Mouse (Mus musculus) embryo, embryonic 11 days (tissue): ENCODE measurements around the gene Gm17409.
A peak's percentile ranks its signal among the peaks of the same experiment; 100 is the strongest.

Experiments
- DNase-seq: peaks from one replicate; pipeline ENCODE4 v3.0.0-alpha.2; 2015

Gene Gm17409

DNA sequence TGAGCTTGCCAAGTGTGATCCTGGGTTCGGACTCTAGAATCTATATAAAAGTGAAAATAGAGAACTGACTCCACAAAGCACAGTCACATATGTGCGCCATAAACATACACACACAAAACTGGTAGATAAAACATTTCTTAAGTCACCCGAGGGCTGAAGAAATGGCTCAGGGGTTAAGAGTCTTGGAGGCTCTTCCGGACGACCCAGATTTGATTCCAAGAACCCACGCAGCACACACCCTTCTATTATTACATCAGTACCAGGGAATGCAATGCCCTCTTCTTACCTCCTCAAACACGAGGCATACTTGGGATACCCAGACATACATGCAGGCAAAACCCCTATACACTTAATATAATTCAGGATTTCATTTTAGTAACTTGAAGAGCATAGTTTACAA lies at the start of gene Gm17409:
Gene Gm17409, plus strand, starts transcription at position 301 of the 400 bp plus-strand sequence.
- no peak for DNase-seq

DNA sequence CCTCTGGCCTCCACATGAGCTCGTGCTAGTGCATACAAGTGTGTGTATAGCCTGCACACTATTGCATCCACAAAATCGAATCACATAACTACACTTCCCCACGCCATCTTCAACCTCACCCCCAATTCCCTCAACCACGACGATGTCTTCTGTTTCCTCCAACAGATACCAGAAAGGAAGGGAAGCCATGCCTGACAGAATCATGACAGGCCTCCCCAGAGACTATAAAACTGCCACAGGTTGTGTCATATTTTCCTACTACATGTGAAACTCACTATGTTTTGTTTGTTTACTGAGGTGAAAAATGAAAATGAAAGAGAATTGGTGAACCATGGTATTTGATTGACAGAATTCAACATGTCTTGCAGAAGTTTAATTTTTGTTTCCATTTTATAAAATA lies 46.6 kb upstream of the Gm17409 start:
- no peak for DNase-seq

DNA sequence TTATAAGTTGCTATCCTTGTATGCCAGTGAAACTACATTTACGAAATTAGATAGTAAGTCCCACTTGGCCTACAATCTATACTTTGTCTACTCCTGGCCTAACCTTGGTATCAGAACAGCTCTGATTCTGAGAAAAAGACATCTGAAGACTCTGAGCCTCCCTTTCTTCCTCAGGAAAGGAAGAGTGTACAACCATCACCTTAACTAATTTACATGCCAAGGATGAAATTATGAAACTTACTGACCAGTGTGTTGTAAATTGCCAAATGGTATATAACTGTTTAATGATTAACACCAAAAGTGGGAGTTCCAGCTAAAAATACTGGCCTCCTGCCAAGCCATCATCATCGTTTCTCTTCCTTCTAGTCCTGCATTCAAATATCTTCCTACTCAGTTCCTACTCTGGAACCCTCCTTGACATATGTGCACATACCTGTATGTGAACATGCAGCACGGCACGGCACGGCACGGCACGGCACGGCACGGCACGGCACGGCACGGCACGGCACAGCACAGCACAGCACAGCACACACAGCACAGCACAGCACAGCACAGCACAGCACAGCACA lies 44.4 kb upstream of the Gm17409 start:
- no peak for DNase-seq

DNA sequence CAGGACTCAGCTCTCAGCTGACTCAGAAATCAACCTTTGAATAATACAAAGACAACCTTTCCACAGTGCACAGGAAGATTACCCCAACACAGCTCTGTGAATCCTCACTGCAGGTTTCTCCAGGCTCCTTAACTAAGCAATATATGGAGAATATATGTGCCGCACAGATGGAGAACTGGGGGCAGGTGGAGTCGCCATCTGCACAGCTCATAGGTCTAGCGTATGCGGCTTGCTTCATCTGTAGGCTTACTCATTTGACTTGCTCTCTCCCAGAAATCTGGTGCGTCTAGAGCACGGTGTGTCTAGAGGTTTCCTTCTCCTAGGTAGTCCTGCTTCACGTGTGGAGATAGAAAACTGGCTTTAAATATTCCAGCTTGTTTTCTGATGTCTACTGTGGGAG lies 37.7 kb upstream of the Gm17409 start:
- DNase-seq, result no peak

DNA sequence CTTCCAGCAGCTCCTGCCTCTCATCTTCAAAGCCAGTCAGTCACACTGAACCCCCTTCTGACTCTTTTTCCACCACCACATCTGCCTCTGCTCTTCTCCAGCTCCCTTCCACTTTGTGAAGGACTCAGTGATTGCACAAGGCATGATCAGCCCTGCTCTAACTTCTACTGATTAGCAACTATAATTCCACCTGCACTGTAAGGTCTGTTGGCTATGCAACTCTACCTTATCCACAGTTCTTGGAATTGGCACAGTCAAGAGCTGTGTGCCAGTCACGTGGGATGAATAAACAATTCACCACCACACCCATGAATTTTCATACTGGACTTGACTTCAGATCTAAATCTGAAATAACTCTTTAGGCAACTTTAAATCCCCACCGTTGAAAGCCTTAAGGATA lies 36.6 kb upstream of the Gm17409 start:
- DNase-seq, result no peak

DNA sequence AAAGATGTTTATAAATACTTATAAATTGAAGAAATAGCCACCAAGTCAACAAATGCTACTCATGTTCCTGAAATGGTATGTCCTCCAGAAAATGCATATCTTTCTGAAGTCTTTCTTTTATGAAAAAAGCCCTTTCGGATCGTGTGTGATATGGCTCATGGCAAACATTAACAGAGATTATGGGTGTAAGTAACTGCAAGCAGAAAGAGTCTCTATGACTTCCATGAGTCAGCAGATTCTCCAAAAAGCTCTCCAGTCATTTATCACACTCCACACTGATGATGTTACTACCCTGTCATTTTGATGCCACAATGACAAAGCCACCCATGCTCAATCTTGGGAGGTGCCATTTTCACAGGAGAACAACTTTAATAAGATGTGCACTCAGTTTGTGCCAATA lies 35.5 kb upstream of the Gm17409 start:
- no peak for DNase-seq

DNA sequence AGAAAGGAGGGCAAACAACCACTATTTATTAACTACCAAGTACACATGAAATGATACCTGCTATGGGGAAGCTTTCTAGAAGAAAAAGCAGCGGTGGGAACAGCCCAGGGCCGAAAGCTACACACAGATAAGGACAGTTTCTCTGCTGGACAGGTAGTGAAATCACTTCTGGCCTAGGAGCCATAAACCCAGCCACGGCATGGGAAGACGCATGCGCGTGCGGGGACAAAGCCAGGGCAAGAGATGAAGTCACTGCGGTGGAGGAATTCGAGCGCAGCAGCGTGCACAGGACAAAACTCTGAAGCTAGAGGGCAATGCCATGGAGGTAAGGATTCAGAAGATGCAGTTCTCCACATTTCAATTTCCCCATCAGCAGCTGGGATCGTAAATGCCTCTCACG lies 34.4 kb upstream of the Gm17409 start:
- no peak for DNase-seq

DNA sequence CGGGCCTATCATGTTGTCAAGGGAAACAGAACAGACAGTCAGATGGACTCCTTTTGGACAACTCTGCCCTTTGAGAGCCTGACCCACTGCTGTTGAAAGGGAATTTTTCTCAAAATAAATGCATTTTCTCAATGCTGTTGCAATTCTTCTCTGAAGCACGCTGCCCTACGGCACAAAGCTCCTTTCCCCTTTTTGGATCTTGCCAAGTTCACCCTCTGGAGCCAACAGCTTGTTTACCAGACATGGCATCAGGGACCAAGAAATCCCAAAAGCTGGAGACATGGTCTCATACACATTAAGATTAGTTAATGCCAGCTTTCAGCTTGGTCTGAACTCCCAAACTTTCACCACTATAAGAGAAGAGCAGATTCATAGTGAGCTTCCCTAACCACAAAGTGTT lies 33.0 kb upstream of the Gm17409 start:
- no peak for DNase-seq

DNA sequence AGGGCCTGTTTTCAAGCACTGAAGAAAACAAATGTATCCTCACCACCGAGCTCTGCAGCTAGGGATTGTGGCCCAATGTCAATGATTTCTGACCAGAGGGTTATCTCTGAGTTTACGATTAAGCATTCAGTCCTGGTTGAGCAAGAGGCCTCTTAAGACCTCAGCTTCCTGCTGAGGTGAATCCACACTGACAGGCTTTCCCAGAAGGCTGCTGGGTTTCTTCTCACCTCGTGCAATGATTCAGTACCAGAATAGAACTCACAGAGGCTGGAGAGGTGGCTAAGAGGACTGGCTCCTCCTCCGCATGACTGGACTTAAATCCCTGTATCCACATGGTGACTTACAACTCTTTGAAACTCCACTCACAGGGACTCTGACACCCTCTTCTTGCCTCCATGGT lies 26.8 kb upstream of the Gm17409 start:
- DNase-seq, result no peak

DNA sequence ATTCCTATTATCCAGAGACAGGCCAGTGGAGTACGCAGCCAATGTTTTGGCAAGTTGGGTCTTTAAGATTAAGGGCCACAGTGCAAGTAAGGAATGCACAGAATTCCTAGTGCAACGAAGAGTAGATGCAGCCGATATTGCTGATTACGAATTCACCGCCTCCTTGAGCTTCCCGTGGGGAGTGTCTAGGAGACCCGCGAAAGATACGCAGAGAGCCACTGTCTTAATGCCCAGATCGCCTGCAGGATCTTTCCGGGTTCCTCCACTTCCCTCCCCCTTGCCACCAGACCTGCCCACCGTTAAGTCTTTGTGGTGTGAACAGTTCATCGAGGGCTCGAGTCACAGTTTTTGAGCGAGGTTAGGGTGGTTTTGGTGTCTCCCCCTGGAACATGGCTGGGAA lies 22.9 kb upstream of the Gm17409 start:
- no peak for DNase-seq

DNA sequence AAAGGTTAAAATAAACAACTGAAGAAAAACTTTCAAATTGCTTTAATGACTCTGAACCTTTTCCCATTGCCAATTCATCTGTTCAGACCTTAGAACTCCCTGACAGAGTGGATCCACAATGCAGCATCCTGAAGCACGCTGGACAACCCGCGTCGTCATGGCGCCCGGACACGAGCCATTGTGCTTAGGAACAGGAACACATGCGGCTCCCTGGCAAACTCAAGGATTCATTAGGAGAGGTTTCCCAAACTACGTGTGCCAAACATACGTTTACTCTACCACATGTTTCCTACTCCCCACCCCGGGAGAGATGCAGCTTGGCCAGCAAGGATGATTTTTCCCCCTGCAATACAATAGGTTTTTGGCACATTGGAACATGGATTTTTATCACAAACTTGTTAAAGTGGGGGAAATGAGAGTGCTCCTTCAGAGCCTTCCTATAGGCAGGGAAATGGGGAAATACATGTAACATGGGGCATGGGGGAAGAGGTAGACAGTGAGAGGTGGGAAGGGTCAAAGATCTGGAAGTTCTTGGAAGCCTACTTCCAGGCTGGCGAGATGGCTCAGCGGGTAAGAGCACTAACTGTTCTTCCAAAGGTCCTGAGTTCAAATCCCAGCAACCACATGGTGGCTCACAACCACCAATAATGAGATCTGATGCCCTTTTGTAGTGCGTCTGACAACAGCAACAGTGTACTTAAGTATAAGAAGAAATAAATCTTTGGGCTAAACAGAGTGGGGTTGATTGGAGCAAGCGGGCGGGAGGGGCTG lies 15.6 kb upstream of the Gm17409 start:
- no peak for DNase-seq

DNA sequence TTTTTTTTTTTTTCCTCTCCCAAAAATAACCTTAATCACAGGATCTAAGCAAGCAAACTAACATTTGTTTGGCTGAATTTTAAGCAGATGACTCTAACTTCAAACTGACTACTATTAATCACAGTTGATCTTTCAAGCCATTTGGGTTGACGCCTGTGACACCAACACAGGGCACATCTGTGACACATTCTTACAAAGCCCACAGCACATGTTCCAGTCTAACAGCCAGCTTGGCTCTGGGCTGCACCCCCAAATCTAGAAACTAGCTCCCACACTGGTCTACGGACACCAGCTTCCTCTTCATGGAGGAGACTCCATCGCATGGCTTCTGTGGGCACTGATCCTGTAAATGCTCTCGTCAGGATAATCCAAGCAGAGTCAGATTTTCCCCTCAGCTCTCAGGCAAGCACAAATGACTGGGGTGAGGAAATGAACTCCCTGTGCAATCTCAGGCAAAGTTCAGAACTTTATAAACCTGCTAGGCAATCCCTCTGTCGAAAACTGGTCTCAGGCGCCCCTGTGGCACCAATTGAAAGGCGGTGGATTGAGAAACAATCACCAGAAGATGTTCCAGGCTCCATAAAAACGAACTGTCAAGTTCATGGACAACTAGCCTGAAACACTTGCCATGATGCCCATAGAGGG lies 13.0 kb upstream of the Gm17409 start:
- no peak for DNase-seq

DNA sequence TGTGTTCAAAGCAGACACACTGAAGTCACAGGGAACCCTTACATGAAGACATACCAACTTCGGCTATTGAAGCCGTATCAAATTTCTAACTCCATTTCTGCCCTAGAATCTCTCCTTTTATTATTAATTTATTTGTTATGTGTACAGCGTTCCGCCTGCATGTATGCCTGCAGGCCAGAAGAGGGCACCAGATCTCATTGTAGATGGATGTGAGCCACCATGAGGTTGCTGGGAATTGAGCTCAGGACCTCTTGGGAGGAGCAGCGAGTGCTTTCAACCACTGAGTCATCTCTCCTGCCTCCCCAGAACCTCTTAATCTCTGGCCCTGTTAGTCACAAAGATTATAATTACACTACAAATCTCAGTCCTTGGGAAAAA lies 12.4 kb upstream of the Gm17409 start:
- no peak for DNase-seq

DNA sequence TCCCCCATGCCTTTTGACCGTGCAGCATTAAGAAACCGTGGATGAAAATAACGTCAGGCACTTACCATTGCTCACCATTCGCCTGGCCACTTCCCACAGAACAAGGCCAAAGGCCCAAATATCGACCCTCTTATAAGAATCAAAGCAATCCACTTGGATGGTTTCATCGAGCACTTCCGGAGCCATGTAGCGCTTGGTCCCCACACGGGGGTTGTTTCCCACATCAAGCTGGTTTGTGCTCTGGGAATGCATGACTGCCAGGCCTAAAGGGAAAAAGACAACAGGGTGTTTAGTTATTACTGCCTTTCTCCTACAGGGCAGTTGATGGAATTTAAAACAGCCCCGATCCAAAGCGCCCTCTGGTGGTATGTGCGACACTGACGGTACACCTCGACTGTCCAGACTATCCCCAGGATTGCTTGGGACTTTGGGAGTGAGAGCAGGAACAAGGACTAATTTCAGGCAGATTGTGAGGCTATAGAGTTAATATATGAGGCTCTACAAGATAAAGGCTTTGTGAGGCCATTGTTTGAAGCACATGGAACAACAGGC lies 11.0 kb upstream of the Gm17409 start:
- peak; percentile 11 for DNase-seq

DNA sequence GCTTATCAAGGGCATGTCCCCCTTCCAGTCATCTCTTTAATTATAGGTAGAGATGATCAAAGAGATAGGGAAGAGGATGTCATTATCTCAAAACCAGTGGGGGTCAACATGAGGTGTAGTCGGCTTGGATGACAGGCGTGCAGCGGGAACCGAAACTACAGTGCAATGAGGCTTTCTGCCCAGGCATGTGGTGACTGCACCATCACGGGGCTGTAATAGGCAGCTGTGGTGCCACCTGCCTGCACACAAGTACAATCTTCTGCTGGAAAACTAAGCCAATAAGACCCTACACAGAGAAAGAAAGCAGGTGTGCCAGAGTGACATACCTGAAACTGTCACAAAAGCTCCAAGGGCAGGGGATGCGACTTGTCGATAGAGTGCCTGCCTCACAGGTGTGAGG lies 374 bp downstream of the Gm17409 start:
- no peak for DNase-seq

DNA sequence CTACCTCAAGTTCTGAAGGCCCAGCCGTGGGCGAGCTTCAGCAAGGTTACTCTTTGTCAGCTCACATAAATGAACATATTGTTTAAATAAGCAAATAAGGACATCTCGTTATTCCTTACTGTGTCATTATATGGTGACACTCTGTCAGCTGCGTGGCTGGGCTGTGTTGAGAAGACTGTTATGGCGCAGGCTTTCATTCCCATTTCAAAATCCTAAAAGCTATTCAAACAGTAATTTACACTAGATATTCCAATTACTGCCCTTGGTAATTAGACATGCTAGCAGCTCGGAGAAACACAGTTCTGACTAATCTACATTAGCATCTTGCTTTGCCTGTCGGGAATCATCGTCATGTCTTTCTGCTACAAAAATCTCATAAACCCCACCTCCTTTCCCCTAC lies 5.7 kb downstream of the Gm17409 start:
- DNase-seq, result no peak

DNA sequence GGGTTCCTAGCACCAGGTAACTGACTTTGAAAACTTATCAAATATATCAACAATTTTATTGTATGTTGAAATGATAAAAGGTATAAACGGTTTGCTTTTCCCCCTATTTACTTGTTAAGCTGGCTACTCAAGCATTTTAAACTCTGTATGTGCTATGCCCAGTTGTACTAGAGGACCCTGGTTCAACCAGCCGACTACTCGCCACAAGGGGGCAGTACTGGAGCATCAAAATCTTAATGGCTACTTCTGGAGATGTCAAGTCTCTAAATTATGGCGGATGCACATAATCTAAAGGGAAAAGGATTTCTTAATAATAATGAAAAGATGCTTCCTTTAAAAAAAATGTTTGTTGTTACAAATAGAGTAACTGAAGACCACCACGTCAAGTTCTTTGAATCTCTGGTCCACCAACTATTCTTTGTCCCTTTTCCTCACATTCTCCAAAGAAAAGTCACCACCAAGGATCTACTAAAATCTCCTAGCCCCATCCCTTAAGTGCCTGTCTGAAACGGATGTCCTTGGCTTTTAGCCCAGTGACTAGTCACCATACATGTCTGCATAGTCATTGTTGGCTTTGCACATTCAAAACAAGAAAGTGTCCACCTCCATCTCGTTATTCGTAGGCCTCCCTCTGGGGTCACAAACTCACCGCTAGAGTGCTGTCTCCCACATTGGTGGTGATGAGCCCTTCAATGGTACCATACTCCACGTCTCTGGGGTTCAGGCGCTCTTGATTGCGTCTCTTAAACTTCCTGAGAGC lies 7.2 kb downstream of the Gm17409 start:
- peak; percentile 84 for DNase-seq

DNA sequence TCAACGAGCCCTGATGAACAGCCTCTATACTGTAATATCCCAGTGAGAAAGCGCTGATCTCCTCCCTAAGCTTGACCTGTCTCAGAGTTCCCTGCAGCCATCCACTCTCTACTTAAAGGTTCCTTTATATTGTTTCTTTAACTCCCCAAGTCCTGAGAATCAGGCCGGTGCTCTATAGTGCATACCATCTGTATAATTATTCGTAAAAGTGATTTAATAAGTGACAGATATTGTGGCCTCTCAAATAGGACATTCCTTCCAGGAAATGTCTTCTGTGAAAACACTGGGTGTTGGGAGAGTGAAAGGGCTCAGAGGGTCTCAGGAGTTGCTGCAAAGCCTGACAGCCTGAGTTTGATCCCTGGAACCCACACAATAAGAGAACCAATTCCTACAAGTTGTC lies 8.2 kb downstream of the Gm17409 start:
- no peak for DNase-seq

DNA sequence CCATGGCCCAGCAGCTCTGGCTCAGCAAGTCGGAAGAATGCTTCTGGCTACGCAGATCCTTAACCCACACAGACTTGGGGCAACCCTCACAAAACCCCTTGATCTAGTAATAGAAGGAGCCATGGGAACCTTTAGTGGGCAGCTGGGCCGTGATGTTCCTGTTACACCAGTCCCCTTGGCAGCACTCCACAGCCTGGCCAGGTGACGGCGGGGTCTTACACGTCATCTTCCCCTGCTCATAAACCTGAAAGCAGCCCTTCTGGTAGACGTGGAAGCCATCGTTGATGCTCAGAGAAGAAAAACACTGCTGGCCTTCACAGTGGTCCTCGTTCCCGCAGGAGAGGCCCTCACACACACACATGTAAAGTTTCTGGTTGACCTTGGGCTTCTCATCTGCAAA lies 9.6 kb downstream of the Gm17409 start:
- no peak for DNase-seq

DNA sequence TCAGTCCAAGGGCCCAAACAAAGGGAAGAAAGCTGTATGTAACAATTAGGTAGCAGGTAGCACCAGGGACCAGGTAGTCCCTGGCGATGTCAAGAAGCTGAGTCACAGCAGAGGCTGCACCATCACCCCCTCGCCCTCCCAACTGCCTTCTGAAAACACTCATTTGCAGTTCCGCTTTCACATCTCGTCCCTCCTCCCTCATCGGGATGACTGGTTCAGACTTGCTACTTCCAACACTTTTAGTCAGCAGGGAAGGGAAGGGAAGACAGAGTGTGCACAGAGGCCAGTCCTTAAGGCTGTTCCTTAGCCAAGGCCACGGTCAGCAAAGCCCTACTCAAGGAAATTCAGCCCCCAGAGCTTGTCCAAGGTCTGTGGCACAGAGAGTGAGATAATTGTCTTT lies 10.8 kb downstream of the Gm17409 start:
- no peak for DNase-seq

DNA sequence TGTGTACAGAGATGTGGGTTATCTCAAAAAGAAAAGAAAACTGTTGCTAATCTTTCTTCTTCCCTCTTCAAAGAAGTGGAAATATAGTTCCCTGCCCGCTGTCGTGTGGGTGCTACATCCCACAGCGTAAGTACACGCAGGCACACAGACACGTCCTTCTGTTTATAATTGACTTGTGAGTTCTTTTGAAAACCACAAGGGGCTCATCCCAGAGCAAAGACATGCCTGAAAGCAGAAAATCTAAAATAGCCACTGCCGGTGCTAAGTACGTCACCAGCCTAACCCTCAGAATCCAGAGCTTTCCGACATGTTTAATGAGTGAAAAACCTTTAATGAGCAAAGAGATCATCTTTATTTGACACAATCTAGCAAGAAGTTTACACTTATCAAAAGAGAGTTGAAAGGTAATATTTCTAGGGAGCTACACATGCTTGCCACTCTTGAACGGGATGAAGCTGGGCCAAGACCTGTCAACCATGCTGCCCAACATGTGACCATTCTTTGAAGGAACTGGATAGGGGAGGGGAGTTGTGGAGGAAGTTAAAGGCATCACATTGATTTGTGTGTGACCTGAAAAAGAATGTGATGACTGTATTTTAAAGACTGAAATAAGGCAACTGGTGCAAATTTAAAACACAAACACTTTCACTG lies 11.7 kb downstream of the Gm17409 start:
- no peak for DNase-seq

DNA sequence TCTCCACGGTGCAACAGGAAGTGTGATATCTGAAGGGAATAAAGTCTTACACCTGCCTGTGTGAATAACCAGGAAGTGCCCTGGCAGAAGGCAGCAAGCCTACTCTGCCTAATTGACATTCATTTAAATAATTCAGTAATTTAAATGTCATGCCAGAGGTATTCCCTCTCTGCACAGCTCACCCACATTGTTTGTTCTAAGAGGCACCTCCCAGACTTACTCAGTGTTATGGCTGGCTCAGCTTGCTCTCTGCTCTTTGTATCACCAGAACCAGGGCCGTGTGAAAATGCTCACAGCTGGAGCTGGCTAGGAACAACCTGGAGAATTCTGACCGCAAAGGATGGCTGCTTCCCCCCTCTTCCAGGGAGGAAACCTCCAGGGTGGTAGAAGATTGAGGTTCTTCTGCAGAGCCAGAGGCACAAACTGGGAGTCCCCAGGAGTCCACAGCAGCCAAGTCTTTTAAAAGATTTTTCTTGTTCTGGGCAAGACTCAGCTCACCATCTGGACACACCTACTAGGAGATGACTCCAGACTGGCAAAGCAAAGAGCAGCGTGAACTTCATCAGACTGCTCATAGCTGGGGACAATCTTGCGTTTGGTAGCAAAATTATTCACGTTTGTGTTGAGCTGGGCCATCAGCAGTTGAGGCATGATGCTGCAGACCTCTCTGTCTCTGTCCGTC lies 14.5 kb downstream of the Gm17409 start:
- DNase-seq, result no peak
